Mouse (Mus musculus) bone marrow, adult 2 months (tissue): ENCODE data around the gene Ebi3.

Source experiments
- CTCF ChIP-seq: fragments of 200-500 bp; IDR thresholded peaks from 2 replicates; pipeline ENCODE4 v1.5.1; 2011; ENCODE audit warnings: low read length, control low read depth; ENCODE audit not compliant: control insufficient read depth, insufficient read depth
- POLR2A ChIP-seq: fragments of 200-500 bp; IDR thresholded peaks from 2 replicates; pipeline ENCODE4 v1.6.1; 2011; ENCODE audit warnings: low read depth, mild to moderate bottlenecking, control low read depth, low read length, borderline replicate concordance; ENCODE audit not compliant: control insufficient read depth

DNA sequence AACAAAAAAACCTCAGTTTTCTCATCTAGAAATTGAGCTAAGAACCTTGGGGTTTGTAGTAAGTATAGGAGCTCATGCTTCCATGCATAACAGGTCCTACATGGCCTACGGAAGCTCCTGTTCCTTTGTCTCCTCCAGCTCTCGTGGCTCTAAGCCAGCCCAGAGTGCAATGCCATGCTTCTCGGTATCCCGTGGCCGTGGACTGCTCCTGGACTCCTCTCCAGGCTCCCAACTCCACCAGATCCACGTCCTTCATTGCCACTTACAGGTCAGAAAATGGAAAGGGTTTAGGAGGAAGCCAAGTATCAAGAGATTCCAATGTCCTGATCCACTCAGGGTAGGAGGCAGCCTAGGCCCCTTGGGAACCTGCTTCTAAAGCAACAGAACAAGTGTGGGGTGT is 1.3 kb downstream of the Ebi3 start:
- TF ChIP-seq POLR2A (no peak), CTCF (no peak)
